In genomic region chr2:44557669-44558281, GRCm38 (mm10) we compare ENCODE assay signal across 8 mouse cellular contexts.
DNase-seq lines count a peak whose midpoint lies in the region; ATAC-seq and TF ChIP-seq lines count a peak whose summit lies in the region.

No protein-coding gene starts in this region.

- no peaks in the 10 kb centered on the region for H3K36me3 ChIP-seq in heart, embryonic 10.5 days
- no peaks in the 10 kb centered on the region for H3K36me3 ChIP-seq in heart, postnatal 0 days (replicated peaks; ENCODE audit: control insufficient read depth, insufficient read depth, low read length)
- no peaks in the 10 kb centered on the region for H3K36me3 ChIP-seq in midbrain, embryonic 12.5 days

- WGBS in heart, embryonic 10.5 days: 44% methylated on average over 12 of the region's 12 CpGs
- WGBS in heart, postnatal 0 days: 68% methylated on average over 12 of the region's 12 CpGs
- WGBS in midbrain, embryonic 12.5 days: 39% methylated on average over 12 of the region's 12 CpGs

- DNase-seq in heart, embryonic 10.5 days (ENCODE audit: low spot score): no peak
- no peak for DNase-seq in heart, postnatal 25 days (ENCODE audit: low spot score)
- DNase-seq in heart, postnatal 0 days (ENCODE audit: low spot score): no peak
- no peak for DNase-seq in embryo, embryonic 10.5 days (ENCODE audit: low spot score)
- DNase-seq in cerebellum, adult 11 months: no peak
- no peak for DNase-seq in urinary bladder, postnatal 4 days (ENCODE audit: low spot score in 2 of 2)

- no peak for TF ChIP-seq EP300 in heart, postnatal 0 days (IDR thresholded peaks at IDR 0.05; ENCODE audit: low read depth)

- peaks cover 28% of the 10 kb centered on the region for H3K27me3 ChIP-seq in heart, embryonic 10.5 days (ENCODE audit: insufficient read depth, poor library complexity, severe bottlenecking)
- H3K27me3 ChIP-seq in heart, postnatal 0 days (ENCODE audit: control insufficient read depth, insufficient read depth, low read length): 0 out of 2 replicates have a peak, but pooled peaks cover 4% of the 10 kb centered on the region
- peaks cover 12% of the 10 kb centered on the region; the same call in 1 of the 2 replicates for H3K27me3 ChIP-seq in midbrain, embryonic 12.5 days

- 0 out of 2 replicates have a peak, but pooled peaks cover 6% of the 10 kb centered on the region for H3K4me1 ChIP-seq in heart, embryonic 10.5 days
- H3K4me1 ChIP-seq in cortical plate, adult 2 months (ENCODE audit: control insufficient read depth, insufficient read depth, low read length): peaks cover 3% of the 10 kb centered on the region
- H3K4me1 ChIP-seq in heart, postnatal 0 days (ENCODE audit: control insufficient read depth, insufficient read depth): peaks cover 8% of the 10 kb centered on the region
- peaks cover 20% of the 10 kb centered on the region for H3K4me1 ChIP-seq in midbrain, embryonic 12.5 days

- TF ChIP-seq CTCF in cortical plate, adult 2 months (IDR thresholded peaks at IDR 0.05; ENCODE audit: extremely low read depth, insufficient read depth, low read length): no peak
- TF ChIP-seq CTCF in heart, postnatal 0 days (IDR thresholded peaks at IDR 0.05; ENCODE audit: low read depth): no peak

- H3K9me3 ChIP-seq in heart, embryonic 10.5 days: no peaks in the 10 kb centered on the region
- no peaks in the 10 kb centered on the region for H3K9me3 ChIP-seq in heart, postnatal 0 days (replicated peaks; ENCODE audit: control insufficient read depth, low read length)
- no peaks in the 10 kb centered on the region for H3K9me3 ChIP-seq in midbrain, embryonic 12.5 days

- no peak for ATAC-seq in heart, postnatal 0 days (ENCODE audit: insufficient read depth, low read depth)
- ATAC-seq in midbrain, embryonic 12.5 days (ENCODE audit: low FRiP score, low read depth): no peak

- peak overlapping the region; percentile 68; the same call in 1 of the 2 replicates for H3K4me3 ChIP-seq in heart, embryonic 10.5 days
- H3K4me3 ChIP-seq in cortical plate, adult 2 months (ENCODE audit: insufficient read depth, low read length): peak overlapping the region; percentile 36; the same call in 1 of the 2 replicates
- H3K4me3 ChIP-seq in heart, postnatal 0 days (ENCODE audit: low read depth, low read length): no peak overlapping the region
- H3K4me3 ChIP-seq in midbrain, embryonic 12.5 days: peak overlapping the region; percentile 50; the same call in 1 of the 2 replicates

- H3K4me2 ChIP-seq in heart, postnatal 0 days (ENCODE audit: low read depth, low read length): peak overlapping the region; percentile 92
- H3K4me2 ChIP-seq in midbrain, embryonic 12.5 days (replicated peaks): peak overlapping the region; percentile 80

- H3K9ac ChIP-seq in heart, postnatal 0 days (replicated peaks; ENCODE audit: low read depth, low read length): no peak overlapping the region
- no peak overlapping the region for H3K9ac ChIP-seq in midbrain, embryonic 12.5 days (replicated peaks)

- no peak for TF ChIP-seq POLR2A in cortical plate, adult 2 months (IDR thresholded peaks at IDR 0.05; ENCODE audit: extremely low read depth, insufficient read depth, low read length)

- no peak overlapping the region for H3K27ac ChIP-seq in heart, embryonic 10.5 days
- H3K27ac ChIP-seq in cortical plate, adult 2 months (ENCODE audit: insufficient read depth, low read length): peak overlapping the region; percentile 77; the same call in 1 of the 2 replicates
- H3K27ac ChIP-seq in heart, postnatal 0 days (ENCODE audit: low read depth): no peak overlapping the region
- no peak overlapping the region for H3K27ac ChIP-seq in midbrain, embryonic 12.5 days (replicated peaks)

- intact Hi-C loops in heart, postnatal 25 days (cut with DNase I): no loop called here
